Mouse (Mus musculus) liver, embryonic 16.5 days (tissue): Measurements from ENCODE around the gene Mecr. TPM values are rescaled to one million over a fixed set of nuclear protein-coding genes. Genes with fewer than 3 reads are reported as not detected.

ENCODE experiments used
- ATAC-seq: fragments of 200-750 bp; cut with Nextera tagmentation; 2 replicates; pipeline ENCODE4 v1.8.0; 2017; ENCODE audit warnings: low read depth, mild to moderate bottlenecking, moderate number of reproducible peaks, moderate library complexity
- H3K27ac ChIP-seq: fragments of 300-500 bp; sonication (generic); 2 replicates; pipeline ENCODE4 v1.5.1; 2014; ENCODE audit warnings: mild to moderate bottlenecking, low read length
- H3K27me3 ChIP-seq: fragments of 300-500 bp; sonication (generic); 2 replicates; pipeline ENCODE4 v1.6.1; 2014; ENCODE audit warnings: low read depth, low read length, mixed read lengths; ENCODE audit not compliant: control insufficient read depth, insufficient read depth
- H3K36me3 ChIP-seq: fragments of 300-500 bp; sonication (generic); 2 replicates; pipeline ENCODE4 v1.6.1; 2014; ENCODE audit warnings: mild to moderate bottlenecking; ENCODE audit not compliant: control insufficient read depth, insufficient read depth
- H3K4me1 ChIP-seq: fragments of 300-500 bp; sonication (generic); 2 replicates; pipeline ENCODE4 v1.6.1; 2014; ENCODE audit warnings: low read depth, low read length, mixed read lengths; ENCODE audit not compliant: control insufficient read depth
- H3K4me2 ChIP-seq: fragments of 300-500 bp; sonication (generic); 2 replicates; pipeline ENCODE4 v1.6.1; 2014; ENCODE audit warnings: low read depth, low read length, mixed read lengths
- H3K4me3 ChIP-seq: fragments of 300-500 bp; sonication (generic); 2 replicates; pipeline ENCODE4 v1.5.1; 2014; ENCODE audit warnings: low read depth, mild to moderate bottlenecking, low read length
- H3K9ac ChIP-seq: fragments of 300-500 bp; sonication (generic); 2 replicates; pipeline ENCODE4 v1.6.1; 2014; ENCODE audit warnings: low read depth, low read length
- H3K9me3 ChIP-seq: fragments of 300-500 bp; sonication (generic); replicated peaks from 2 replicates; pipeline ENCODE4 v1.6.1; 2016; ENCODE audit warnings: low read length; ENCODE audit not compliant: control insufficient read depth
- whole genome bisulfite sequencing: fragments of 180-500 bp; shearing (Covaris S2); extraction: QIAGEN DNeasy Blood & Tissue Kit; methylation state at CpG from one replicate; pipeline ENCODE4 v1.1.7; 2014; ENCODE audit not compliant: insufficient replicate concordance; 5-methylcytosine and 5-hydroxymethylcytosine counted together
- polyA plus RNA-seq: library from polyadenylated mRNA; unstranded; fragments of >200 nt; fragmentation: Nextera tagmentation; extraction: Ambion mirVana; gene quantifications from 2 replicates; pipeline ENCODE4 v1.2.1, GENCODE M21; 2015

Mecr gene
- polyA plus RNA-seq, 1 experiment from 2014 or later = 32.8 TPM

GRCm38 (mm10) chr4:131813798-131814197 is 29.5 kb upstream of the Mecr start:
- ATAC-seq = no peak
- 75% methylated on average over 7 of the region's 7 CpGs for WGBS
- H3K9ac ChIP-seq = no peak overlapping the region

GRCm38 (mm10) chr4:131814869-131815268 is 28.4 kb upstream of the Mecr start:
- H3K4me3 ChIP-seq = no peak overlapping the region
- ATAC-seq = no peak
- H3K36me3 ChIP-seq = no peaks in the 10 kb centered on the region
- H3K27me3 ChIP-seq = no peaks in the 10 kb centered on the region
- H3K4me2 ChIP-seq = no peak overlapping the region
- no peaks in the 10 kb centered on the region for H3K9me3 ChIP-seq
- H3K27ac ChIP-seq = no peak overlapping the region
- peaks cover 8% of the 10 kb centered on the region for H3K4me1 ChIP-seq
- 74% methylated on average over 10 of the region's 10 CpGs for WGBS
- H3K9ac ChIP-seq = no peak overlapping the region

More at GRCm38 (mm10) chr4:131813798-131814197, 29.5 kb upstream of the Mecr start:
- no peaks in the 10 kb centered on the region for H3K9me3 ChIP-seq
- H3K4me1 ChIP-seq = peaks cover 8% of the 10 kb centered on the region
- H3K36me3 ChIP-seq = no peaks in the 10 kb centered on the region
- H3K27ac ChIP-seq = no peak overlapping the region
- no peak overlapping the region for H3K4me3 ChIP-seq
- H3K4me2 ChIP-seq = no peak overlapping the region
- H3K27me3 ChIP-seq = no peaks in the 10 kb centered on the region

- WGBS = 34% methylated on average over 10 of the region's 10 CpGs
- H3K4me3 ChIP-seq = no peak overlapping the region
- ATAC-seq = peak; percentile 83
- no peaks in the 10 kb centered on the region for H3K9me3 ChIP-seq
- H3K27me3 ChIP-seq = no peaks in the 10 kb centered on the region
- peak overlapping the region; percentile 25; the same call in 1 of the 2 replicates for H3K27ac ChIP-seq
- H3K4me1 ChIP-seq = peaks cover 8% of the 10 kb centered on the region
- H3K4me2 ChIP-seq = peak overlapping the region; percentile 17; the same call in 1 of the 2 replicates
- no peaks in the 10 kb centered on the region for H3K36me3 ChIP-seq
- no peak overlapping the region for H3K9ac ChIP-seq
Observed at GRCm38 (mm10) chr4:131815774-131816173, 27.5 kb upstream of the Mecr start.

- H3K4me3 ChIP-seq = no peak overlapping the region
- H3K36me3 ChIP-seq = no peaks in the 10 kb centered on the region
- WGBS = 64% methylated on average over 23 of the region's 23 CpGs
- H3K9ac ChIP-seq = no peak overlapping the region
- ATAC-seq = no peak
- H3K4me1 ChIP-seq = peaks cover 20% of the 10 kb centered on the region
- no peaks in the 10 kb centered on the region for H3K9me3 ChIP-seq
- H3K27ac ChIP-seq = no peak overlapping the region
- H3K4me2 ChIP-seq = no peak overlapping the region
- no peaks in the 10 kb centered on the region for H3K27me3 ChIP-seq
Observed at GRCm38 (mm10) chr4:131818926-131819325, 24.3 kb upstream of the Mecr start.

GRCm38 (mm10) chr4:131821161-131821731 is 22.0 kb upstream of the Mecr start:
- WGBS = 71% methylated on average over 16 of the region's 16 CpGs
- Histone ChIP-seq H3K36me3 (no peaks in the 10 kb centered on the region), H3K27ac (no peak overlapping the region), H3K27me3 (no peaks in the 10 kb centered on the region), H3K4me1 (peaks cover 16% of the 10 kb centered on the region), H3K9ac (no peak overlapping the region), H3K9me3 (no peaks in the 10 kb centered on the region), H3K4me2 (no peak overlapping the region), H3K4me3 (no peak overlapping the region)
- no peak for ATAC-seq

- H3K36me3 ChIP-seq = no peaks in the 10 kb centered on the region
- peaks cover 16% of the 10 kb centered on the region for H3K4me1 ChIP-seq
- H3K4me3 ChIP-seq = no peak overlapping the region
- H3K9me3 ChIP-seq = no peaks in the 10 kb centered on the region
- WGBS = 57% methylated on average over 3 of the region's 3 CpGs
- peak overlapping the region; percentile 38 for H3K9ac ChIP-seq
- H3K4me2 ChIP-seq = peak overlapping the region; percentile 8; the same call in 1 of the 2 replicates
- peak; percentile 64 for ATAC-seq
- H3K27me3 ChIP-seq = no peaks in the 10 kb centered on the region
- H3K27ac ChIP-seq = no peak overlapping the region; the same call in 1 of the 2 replicates
Observed at GRCm38 (mm10) chr4:131822583-131822982, 20.7 kb upstream of the Mecr start.

- no peak overlapping the region for H3K4me2 ChIP-seq
- 42% methylated on average over 3 of the region's 3 CpGs for WGBS
- H3K9me3 ChIP-seq = no peaks in the 10 kb centered on the region
- H3K27me3 ChIP-seq = no peaks in the 10 kb centered on the region
- no peak overlapping the region for H3K27ac ChIP-seq
- H3K4me3 ChIP-seq = no peak overlapping the region
- no peak overlapping the region for H3K9ac ChIP-seq
- no peak for ATAC-seq
- no peaks in the 10 kb centered on the region for H3K36me3 ChIP-seq
- H3K4me1 ChIP-seq = peaks cover 33% of the 10 kb centered on the region
Observed at GRCm38 (mm10) chr4:131824939-131825338, 18.3 kb upstream of the Mecr start.

- Histone ChIP-seq H3K4me3 (no peak overlapping the region), H3K27ac (no peak overlapping the region), H3K36me3 (no peaks in the 10 kb centered on the region), H3K4me1 (peaks cover 42% of the 10 kb centered on the region), H3K27me3 (no peaks in the 10 kb centered on the region), H3K9me3 (no peaks in the 10 kb centered on the region), H3K9ac (no peak overlapping the region), H3K4me2 (no peak overlapping the region)
- 18% methylated on average over 8 of the region's 8 CpGs for WGBS
- no peak for ATAC-seq
Observed at GRCm38 (mm10) chr4:131825830-131826229, 17.4 kb upstream of the Mecr start.

- no peak for ATAC-seq
- no peak overlapping the region for H3K4me3 ChIP-seq
- no peaks in the 10 kb centered on the region for H3K36me3 ChIP-seq
- no peaks in the 10 kb centered on the region for H3K27me3 ChIP-seq
- no peak overlapping the region for H3K27ac ChIP-seq
- WGBS = 22% methylated on average over 6 of the region's 6 CpGs
- H3K9ac ChIP-seq = no peak overlapping the region
- no peak overlapping the region for H3K4me2 ChIP-seq
- peaks cover 44% of the 10 kb centered on the region for H3K4me1 ChIP-seq
- no peaks in the 10 kb centered on the region for H3K9me3 ChIP-seq
Observed at GRCm38 (mm10) chr4:131826905-131827304, 16.4 kb upstream of the Mecr start.
